Mouse (Mus musculus) testis, postnatal 10 days (tissue): Measurements from ENCODE around the gene Rhog.

Experiments used
- DNase-seq: peaks from one replicate; pipeline ENCODE4 v3.0.0; 2021; ENCODE audit warnings: low spot score

Rhog gene

GRCm38 (mm10) chr7:102250631-102251214 is 5.1 kb downstream of the Rhog start:
- DNase-seq: peak; percentile 95

DNA sequence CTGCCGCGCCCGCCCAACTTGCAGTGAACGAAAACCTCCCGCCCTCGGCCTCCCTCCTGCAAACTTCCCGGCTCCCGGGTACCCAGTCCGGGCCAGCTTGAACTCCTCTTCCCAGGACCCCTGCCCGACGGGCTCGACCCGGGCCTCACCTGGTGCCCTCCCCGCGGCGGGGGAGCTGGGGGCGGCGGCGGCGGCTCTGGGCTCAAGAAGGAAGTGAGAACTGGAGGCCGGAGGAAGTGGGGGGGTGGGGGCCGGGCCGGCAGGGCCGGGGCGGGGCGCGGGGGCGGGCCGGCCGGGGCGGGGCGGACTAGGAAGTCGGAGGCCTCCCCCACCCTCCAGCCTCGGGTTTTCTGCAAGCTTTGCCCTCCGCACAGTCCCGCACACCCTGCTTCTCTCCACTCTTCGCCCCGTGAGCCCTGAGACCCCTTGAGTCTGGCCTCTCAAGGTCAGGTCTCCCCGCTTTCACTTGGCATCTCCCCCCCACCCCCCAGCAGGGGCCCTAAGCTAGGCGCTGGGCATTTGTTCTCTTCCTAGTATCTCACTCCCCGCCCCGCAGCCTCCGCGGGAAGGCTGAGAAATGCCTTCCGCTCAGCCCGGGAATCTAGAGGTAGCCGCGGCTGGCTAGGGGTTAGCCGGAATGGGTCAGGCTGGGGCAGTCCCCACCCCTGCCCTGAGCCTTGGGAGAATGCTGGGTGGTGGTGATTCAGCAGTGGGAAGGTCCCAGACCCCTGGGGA is 5.8 kb downstream of the Rhog start:
- peak; percentile 81 for DNase-seq

DNA sequence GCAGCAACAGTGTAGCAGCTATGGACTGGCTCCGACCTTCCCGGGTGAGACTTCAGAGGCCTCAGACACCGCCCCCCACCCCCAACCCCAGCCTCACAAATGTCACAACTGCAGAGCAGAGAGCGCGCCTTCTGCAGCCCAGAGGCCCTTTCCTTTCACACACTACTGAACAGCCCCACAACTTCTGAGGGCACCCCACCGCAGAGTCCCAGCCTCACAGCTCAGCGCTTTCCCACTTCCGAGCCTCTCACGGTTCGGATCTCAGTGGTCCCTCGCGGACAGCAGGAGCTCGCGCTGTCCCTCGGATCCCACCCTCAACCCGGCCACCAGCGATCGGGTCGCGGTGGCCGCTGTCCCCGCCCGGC is 6.3 kb downstream of the Rhog start:
- peak; percentile 76 for DNase-seq

GRCm38 (mm10) chr7:102248691-102249404 is 7.0 kb downstream of the Rhog start:
- no peak for DNase-seq

- no peak for DNase-seq
These were observed 8.7 kb downstream of the Rhog start for GRCm38 (mm10) chr7:102246956-102247797.

DNA sequence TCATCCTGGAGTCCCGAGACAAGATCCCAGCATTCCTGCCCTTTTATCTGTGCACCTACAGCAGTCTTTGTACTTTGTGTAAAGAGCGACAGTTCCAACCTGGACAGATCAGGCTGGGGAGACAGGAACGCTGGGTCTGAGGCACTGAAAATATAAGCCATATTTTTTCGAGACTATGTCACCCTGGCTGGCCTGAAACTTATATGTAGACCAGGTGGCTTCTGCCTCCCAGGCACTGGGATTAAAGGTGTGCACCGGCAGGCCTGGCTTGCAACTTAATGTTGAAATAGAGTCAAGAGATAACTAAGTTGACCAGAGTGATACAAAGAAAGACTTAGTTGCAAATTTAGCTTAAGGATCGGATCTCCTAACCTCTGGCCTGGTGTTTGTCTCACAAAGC is 9.6 kb downstream of the Rhog start:
- no peak for DNase-seq

DNA sequence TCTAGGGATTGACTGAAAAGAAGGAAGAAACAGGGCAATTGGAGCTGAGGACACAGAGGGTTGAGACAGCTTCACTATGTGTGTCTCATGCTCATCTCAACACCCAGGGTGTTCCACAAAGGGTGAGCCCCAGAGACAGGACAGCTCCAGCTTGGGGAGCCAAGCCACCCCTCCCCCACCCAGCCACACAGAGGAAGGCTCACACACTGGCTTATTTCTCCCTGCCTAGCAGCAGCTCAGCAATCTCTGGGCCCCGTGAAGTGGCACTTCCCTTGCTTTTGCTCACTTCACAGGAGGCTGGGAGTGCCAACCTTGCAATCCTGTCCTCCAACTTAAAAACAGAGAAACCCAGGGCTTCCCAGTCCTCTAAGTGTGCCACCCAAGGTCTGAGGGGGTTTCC is 10.1 kb downstream of the Rhog start:
- DNase-seq: no peak

GRCm38 (mm10) chr7:102244782-102245535 is 10.9 kb downstream of the Rhog start:
- no peak for DNase-seq

DNA sequence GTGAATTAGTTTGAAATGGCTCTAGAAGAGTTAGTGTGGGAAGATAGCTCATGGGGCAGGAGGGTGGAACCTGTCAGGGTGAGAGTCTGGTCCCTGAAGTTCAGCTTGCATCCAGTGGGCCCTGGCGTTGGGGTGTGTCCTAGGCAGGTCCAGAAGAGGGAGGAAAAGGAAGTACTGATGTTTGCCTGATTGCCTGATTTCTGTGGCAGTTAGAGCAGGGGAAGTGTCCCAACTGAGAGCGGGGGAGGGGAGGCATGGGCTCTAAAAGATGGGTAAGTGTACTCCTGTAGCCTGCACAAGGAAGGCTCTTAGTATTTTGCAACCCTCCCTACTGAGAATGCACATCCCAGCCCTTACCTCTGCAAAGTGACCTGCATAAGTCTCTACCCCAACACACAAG is 12.0 kb downstream of the Rhog start:
- no peak for DNase-seq

GRCm38 (mm10) chr7:102242917-102243316 is 12.9 kb downstream of the Rhog start:
- no peak for DNase-seq

GRCm38 (mm10) chr7:102242371-102242770 is 13.5 kb downstream of the Rhog start:
- no peak for DNase-seq

DNA sequence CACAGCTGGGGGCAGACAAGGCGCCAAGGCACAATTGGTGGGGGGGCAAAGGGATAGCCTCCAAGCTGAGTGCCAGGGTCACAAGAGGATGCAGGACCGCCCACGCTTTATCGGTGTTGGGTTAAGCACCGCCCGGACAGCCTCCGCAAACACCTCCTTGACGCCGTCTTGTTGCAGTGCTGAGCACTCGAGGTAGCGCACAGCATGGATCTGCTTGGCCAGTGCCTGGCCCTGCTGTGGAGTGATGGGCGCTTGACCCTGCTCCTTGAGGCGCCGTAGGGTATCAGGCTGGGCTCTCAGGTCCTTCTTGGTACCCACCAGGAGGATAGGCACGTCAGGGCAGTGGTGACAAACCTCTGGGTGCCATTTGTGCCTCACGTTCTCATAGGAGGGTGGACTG is 16.3 kb downstream of the Rhog start:
- DNase-seq: no peak

GRCm38 (mm10) chr7:102238686-102239286 is 17.1 kb downstream of the Rhog start:
- no peak for DNase-seq

GRCm38 (mm10) chr7:102233059-102233458 is 22.8 kb downstream of the Rhog start:
- DNase-seq: no peak

DNA sequence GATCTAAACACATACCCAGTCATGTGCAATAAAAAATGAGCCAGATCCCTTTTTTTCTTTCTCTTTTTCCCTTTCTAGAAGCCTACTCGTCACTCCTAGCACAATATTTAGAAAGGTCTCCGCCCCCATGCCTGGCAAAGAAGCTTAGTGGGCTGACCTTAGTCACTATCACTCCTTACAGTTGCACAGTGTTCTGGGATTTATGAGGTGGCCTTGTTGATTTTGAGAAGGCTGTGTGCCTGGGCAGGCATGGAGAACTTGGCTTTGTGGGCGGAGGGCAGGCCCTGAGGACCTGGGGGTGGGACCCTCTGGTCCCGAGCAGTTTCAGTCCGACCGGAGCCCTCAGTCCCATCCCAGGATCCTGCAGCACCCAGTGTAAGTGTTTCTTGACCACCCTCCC is 26.0 kb downstream of the Rhog start:
- DNase-seq: peak; percentile 64

- DNase-seq: no peak
These were observed 27.7 kb downstream of the Rhog start for GRCm38 (mm10) chr7:102228049-102228670.

DNA sequence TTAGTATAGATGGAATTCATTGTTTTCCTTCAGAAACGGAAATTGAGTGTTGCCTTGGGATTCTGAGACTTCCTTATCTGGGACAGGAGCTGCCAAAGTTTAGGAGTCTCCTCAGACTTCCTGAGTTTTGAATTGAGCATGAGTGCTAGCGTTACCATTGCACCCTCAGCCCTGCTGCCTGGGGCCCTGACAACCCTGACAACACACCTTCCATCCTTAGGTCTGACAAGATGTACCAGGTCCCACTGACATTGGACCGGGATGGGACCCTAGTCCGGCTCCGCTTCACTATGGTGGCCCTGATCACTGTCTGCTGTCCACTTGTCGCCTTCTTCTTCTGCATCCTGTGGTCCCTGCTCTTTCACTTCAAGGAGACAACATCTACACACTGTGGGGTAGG is 29.8 kb downstream of the Rhog start:
- no peak for DNase-seq

DNA sequence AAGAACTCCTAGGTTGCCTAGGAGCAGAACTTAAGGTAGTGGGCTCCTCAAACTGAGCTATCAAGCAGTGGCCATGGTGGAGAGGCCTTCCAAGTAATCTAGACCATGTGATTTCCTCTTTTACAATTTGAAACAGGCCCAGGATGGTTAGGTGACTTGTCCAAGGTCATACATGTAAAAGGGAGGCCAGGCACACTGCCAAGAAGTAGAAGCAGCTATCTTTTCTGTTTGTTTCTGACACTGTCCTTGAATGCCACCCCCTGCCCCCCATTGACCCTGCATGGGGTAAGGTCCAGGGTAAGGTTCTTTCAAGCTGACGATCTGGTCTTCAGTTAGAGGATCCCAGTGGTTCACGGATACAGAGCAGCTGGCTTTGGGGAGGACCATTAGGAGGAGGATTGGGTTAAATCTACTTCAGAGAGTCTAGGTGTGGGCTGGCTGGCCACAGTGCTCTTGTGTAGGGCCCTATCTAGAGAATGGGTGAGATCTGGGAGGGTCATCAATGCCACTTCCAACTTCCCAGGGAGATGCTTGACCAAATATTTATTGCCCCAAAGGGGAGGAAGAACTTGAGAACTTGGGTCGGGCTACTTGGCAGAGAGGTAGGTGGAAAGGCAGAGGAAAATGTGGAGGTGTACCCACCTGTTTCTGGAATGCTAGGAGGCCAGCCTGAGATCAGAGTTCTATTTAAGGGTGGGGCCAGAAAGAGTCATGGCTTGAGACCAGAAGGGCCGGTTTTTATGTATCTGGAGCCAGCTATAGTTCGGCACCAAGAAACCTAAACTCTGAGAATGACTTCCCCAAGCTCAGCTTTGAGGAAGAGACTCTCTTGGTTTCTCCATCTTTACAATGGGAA is 31.7 kb downstream of the Rhog start:
- peak; percentile 79 for DNase-seq

DNA sequence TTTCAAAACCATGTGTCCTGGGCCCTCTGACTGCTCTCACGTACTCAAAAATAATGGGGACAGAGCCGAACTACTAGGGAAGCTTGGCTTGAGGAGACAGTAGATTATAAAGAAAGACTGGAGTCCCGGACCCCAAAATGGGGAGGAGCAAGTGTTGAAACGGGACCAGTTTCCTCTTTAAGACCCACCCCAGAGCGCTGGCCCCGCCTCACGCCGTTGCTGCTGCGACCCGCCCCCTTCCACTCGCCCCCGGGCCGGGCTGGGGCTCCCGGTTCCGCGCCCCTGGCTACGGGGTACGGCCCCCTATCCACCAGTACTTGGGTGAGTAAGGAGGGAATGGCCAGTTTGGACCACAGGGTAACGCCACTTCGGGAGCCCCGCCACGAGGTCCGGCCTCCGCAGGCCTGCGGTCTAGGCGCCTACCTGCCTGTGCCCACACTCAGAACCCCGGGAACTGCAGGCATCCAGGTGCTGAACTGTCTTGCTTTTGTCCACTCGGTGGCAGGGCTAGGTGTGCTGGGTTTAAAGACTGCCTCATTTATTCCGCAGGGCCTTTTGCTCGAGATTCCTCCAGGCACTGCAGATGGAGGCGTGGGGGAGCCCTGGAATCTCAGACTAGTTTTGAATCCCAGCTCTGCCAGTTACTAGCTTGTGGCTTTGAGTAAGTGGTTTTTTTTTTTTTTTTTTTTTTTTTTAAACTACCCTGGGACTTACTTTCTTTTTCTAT is 32.9 kb downstream of the Rhog start:
- peak; percentile 82 for DNase-seq
